Mouse (Mus musculus) cerebellum, postnatal 36 days (tissue): ENCODE measurements around the gene Ppp1r21.
A peak's percentile ranks its signal among the peaks of the same experiment; 100 is the strongest.

Experiments
- DNase-seq, 2 experiments: peaks; one replicate each; pipeline ENCODE4 v3.0.0; 2021 to 2022; ENCODE audit warnings: mixed read lengths in 2 of 2

Gene Ppp1r21

GRCm38 (mm10) chr17:88530667-88531066 is 749 bp downstream of the Ppp1r21 start:
- DNase-seq: no peak

- DNase-seq: no peak
Observed at GRCm38 (mm10) chr17:88531176-88531575, 1.3 kb downstream of the Ppp1r21 start.

GRCm38 (mm10) chr17:88537842-88538430 is 8.0 kb downstream of the Ppp1r21 start:
- DNase-seq: peak; percentile 44 to 54

- DNase-seq: peak; percentile 35 to 36
Observed at GRCm38 (mm10) chr17:88542771-88543416, 13.0 kb downstream of the Ppp1r21 start.

- no peak for DNase-seq
Observed at GRCm38 (mm10) chr17:88543417-88543782, 13.5 kb downstream of the Ppp1r21 start.

GRCm38 (mm10) chr17:88545217-88545784 is 15.4 kb downstream of the Ppp1r21 start:
- no peak for DNase-seq

- no peak for DNase-seq
Observed at GRCm38 (mm10) chr17:88546745-88547144, 16.8 kb downstream of the Ppp1r21 start.

- no peak for DNase-seq
Observed at GRCm38 (mm10) chr17:88549411-88550191, 19.7 kb downstream of the Ppp1r21 start.

GRCm38 (mm10) chr17:88550351-88550750 is 20.4 kb downstream of the Ppp1r21 start:
- DNase-seq: no peak

GRCm38 (mm10) chr17:88550981-88551940 is 21.3 kb downstream of the Ppp1r21 start:
- DNase-seq: no peak

- no peak for DNase-seq
Observed at GRCm38 (mm10) chr17:88552556-88552955, 22.6 kb downstream of the Ppp1r21 start.

- DNase-seq: no peak
Observed at GRCm38 (mm10) chr17:88553001-88553449, 23.1 kb downstream of the Ppp1r21 start.

- DNase-seq: no peak
Observed at GRCm38 (mm10) chr17:88553473-88554087, 23.7 kb downstream of the Ppp1r21 start.

GRCm38 (mm10) chr17:88556176-88556575 is 26.3 kb downstream of the Ppp1r21 start:
- DNase-seq: no peak

GRCm38 (mm10) chr17:88556688-88557087 is 26.8 kb downstream of the Ppp1r21 start:
- DNase-seq: no peak

- peak; percentile 77 to 86 for DNase-seq
Observed at GRCm38 (mm10) chr17:88558168-88558842, 28.4 kb downstream of the Ppp1r21 start.

- DNase-seq: no peak
Observed at GRCm38 (mm10) chr17:88563611-88564010, 33.7 kb downstream of the Ppp1r21 start.

GRCm38 (mm10) chr17:88569807-88570540 is 40.1 kb downstream of the Ppp1r21 start:
- DNase-seq: no peak

GRCm38 (mm10) chr17:88570784-88571183 is 40.9 kb downstream of the Ppp1r21 start:
- no peak for DNase-seq

- DNase-seq: no peak
Observed at GRCm38 (mm10) chr17:88574811-88575210, 44.9 kb downstream of the Ppp1r21 start.
